Mouse (Mus musculus) small intestine, adult 2 months (tissue): ENCODE data around the gene Ifi27l2b.

Experiments
- CTCF ChIP-seq: fragments of 200-500 bp; IDR thresholded peaks from 2 replicates; pipeline ENCODE4 v1.5.1; 2012; ENCODE audit warnings: low read depth, mild to moderate bottlenecking, control low read depth, inconsistent platforms, low read length, moderate library complexity, mixed read lengths; ENCODE audit not compliant: insufficient replicate concordance, insufficient read length; ENCODE audit errors: extremely low read depth
- POLR2A ChIP-seq: fragments of 200-500 bp; IDR thresholded peaks from 2 replicates; pipeline ENCODE4 v1.6.1; 2012; ENCODE audit warnings: low read depth, mild to moderate bottlenecking, control low read depth, inconsistent platforms, low read length, moderate library complexity

GRCm38 (mm10) chr12:103425729-103426470 lies 31.1 kb downstream of the Ifi27l2b start, which contains the start of gene Ddx24:
- TF ChIP-seq CTCF, result peak; percentile 93
- TF ChIP-seq POLR2A, result peak; percentile 82
